Mouse (Mus musculus): ENCODE results near the gene Selenof.
"Not testable (repeated sequence)": the region's sequence is repeated elsewhere in the genome, so short reads cannot be mapped to it uniquely, and the experiment has no call there.

Gene Selenof

DNA sequence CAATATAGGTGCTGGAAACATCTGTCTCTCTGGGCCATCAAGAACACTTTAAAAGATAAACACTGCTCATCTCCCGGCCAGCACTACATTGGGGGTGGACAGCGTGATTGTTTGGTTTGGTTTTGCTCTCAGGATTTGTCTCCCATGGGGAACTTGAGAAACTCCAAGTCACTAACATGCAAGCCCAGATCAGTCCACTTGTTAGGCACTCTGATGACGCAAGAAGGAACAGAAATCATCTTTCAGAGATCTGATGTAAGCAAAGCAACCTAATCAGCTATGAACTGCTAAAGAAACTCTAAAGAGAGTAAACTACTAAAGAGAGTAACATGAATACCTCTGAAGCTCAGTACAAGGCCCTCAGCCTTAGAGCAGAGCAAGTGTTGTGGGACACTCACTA is 33.5 kb downstream of the Selenof start:
- no peak for DNase-seq

- no peak for DNase-seq
Measured at GRCm38 (mm10) chr3:144604205-144604604, 34.1 kb downstream of the Selenof start.

DNA sequence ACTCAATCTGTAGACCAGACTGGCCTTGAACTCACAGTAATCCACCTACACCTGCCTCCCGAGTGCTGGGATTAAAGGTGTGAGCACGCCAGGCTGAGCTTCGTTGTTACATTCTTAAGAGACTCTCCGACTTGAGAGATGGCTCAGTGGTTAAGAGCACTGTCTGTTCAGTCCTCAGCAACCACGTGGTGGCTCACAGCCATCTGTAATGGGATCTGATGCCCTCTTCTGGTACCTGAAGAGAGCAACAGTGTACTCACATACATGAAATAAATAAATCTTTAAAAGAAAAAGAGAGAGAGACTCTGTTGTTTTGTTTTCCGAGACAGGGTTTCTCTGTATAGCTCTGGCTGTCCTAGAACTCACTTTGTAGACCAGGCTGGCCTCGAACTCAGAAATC is 35.7 kb downstream of the Selenof start:
- not testable (repeated sequence) for DNase-seq

DNA sequence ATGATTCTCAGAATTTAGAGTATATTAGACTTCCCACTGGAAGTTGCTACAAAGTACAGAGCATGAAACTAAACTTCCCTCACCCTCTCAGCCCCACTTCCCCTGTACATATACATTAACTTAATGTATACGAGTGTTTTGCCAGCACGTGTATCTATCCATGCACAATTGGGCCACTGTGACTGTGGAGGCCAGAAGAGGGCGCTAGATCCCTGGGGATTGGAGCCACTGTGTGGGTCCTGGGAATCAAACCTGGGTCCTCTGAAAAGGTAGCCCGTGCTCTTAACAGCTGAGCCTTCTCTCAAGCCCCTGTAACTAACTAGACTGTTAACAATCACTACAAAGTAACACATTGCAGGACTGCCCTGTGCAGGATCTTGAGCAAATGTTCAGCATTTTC is 36.3 kb downstream of the Selenof start:
- no peak for DNase-seq

GRCm38 (mm10) chr3:144608090-144608489 is 38.0 kb downstream of the Selenof start:
- DNase-seq = no peak

DNA sequence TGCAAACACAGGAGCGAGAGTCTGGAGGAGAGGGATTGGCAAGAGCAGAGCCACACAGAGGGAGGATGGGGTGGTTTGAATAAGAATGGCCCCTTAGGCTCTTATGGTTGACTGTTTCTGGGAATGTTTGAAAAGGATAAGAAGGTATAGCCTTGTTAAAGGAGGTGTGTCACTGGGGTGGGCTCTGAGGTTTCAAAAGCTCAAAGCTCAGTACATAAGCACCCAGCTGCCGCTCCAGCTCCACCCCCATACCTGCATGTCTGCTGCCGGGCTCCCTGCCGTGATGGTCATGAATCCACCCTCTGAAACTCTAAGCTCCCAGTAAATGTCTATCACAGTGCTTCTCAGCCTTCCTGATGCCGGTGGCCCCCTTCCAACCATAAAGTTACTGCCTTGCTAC is 40.7 kb downstream of the Selenof start:
- no peak for DNase-seq

GRCm38 (mm10) chr3:144611626-144612271 is 41.6 kb downstream of the Selenof start:
- DNase-seq = no peak

- no peak for DNase-seq
Measured at GRCm38 (mm10) chr3:144612382-144612781, 42.3 kb downstream of the Selenof start.

DNA sequence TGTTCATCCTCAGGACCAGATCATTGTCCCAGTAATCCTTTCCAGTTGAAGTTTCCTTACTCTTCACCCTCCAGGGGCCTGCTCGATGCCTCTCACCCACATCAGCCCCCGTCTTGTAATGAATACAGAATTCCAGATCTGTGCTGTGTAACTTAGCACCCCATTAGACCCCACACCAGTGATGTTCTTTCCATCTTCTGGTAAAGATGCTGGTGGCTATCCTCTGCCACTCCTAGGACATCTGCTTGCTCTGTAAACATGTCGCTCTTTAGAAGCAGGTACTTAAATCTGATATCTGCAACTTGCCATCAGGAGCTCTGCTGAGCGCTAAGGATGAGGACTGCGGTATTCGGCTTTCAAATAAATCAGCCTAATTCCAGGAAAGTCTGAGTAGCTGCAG is 44.2 kb downstream of the Selenof start:
- no peak for DNase-seq

DNA sequence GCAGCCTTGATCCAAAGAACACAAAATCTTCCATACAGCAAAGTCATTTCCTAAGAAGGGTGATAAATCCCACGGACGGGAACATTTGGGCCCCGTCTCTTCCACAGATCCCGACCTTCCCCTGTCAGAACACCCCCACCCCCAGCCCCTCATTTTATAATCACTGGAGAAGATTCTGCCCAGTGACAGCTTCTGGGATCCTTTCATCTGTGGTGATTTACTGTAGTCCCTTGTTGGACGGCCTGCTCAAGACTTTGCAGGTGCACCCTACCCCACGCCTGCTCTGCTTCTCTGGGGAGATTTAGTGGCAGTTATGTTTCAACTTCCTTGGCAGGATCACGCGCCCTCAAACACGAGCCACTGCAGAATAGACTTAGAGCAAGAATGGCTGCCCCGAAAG is 44.6 kb downstream of the Selenof start:
- no peak for DNase-seq

GRCm38 (mm10) chr3:144615459-144615858 is 45.4 kb downstream of the Selenof start:
- DNase-seq = no peak

DNA sequence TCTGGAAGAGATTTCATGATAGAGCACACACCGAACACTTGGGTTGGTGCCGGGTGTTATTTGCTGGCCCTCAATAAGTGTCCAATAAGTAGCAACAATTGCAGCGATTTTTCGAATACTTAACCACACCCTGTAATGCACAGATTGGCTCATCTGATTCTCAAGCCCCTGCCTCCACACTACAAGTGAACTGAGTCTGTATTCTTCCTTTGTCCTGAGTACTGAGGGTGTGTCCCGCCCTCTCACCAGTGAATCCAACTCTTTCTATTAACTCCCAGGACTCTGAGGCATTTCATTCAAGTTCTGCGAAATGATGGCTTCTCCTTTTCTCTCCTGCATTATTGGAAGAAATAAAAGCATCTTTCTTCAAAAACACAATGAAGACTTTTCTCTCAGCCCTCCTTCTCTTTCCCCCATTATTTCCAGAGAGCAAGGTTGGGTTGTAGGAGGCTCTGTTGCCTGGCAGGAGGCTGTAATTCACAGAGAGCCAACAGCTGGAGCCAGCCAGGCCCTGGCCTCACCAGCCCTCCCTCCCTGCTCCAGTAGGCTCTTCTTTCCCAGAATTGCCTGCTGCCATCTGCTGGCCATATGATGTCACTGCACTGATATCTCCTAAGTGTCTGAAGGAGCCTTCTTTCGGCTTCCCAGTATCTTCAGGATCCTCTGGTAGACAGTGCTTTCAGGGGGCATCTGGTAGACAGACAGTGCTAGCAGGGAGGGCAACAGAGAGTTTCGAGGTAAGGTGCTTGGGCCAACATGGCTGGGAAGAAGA is 46.7 kb downstream of the Selenof start:
- peak; percentile 90 to 92 for DNase-seq

GRCm38 (mm10) chr3:144617633-144618180 is 47.6 kb downstream of the Selenof start:
- DNase-seq = no peak

- DNase-seq = no peak
Measured at GRCm38 (mm10) chr3:144622930-144623612, 53.0 kb downstream of the Selenof start.

- no peak for DNase-seq
Measured at GRCm38 (mm10) chr3:144625691-144626090, 55.6 kb downstream of the Selenof start.

- no peak for DNase-seq
Measured at GRCm38 (mm10) chr3:144628005-144628914, 58.2 kb downstream of the Selenof start.

DNA sequence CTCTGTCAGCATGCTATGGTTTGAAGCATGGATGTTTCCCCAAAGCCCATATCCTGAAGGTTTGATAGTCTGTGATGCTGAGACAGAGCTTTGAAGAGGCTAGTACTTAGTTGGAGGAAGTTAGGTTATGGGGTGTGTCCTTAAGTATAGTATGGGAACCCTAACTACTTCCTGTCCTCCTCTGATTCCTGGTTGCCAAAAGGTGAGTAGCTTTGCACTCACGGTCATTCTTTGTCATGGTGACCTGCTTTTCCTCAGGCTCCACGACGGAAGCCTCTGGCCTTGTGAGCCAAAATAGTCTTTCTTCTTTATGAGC is 58.8 kb downstream of the Selenof start:
- DNase-seq = no peak

GRCm38 (mm10) chr3:144635236-144635635 is 65.1 kb downstream of the Selenof start:
- DNase-seq = no peak

- DNase-seq = no peak
Measured at GRCm38 (mm10) chr3:144638110-144638509, 68.0 kb downstream of the Selenof start.

- DNase-seq = no peak
Measured at GRCm38 (mm10) chr3:144639387-144639786, 69.3 kb downstream of the Selenof start.

DNA sequence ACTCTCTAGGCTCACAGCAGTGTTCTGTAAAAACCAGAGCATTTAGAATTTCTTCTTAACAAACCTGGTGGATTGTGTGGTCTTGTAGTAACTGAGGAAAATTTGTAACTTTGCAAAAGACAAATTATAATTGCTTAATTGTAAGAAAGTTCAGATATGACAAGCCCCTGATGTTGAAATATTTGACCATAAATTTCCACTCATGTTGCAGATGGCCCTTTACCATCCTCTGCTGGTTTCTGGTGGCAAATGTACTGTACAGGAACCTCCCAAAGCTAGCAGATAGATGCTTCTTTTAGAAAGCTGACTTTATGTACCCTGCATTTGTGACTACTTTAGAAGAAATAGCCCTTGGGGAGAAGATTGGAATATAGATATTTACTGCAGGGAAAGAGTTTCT is 69.9 kb downstream of the Selenof start:
- no peak for DNase-seq

GRCm38 (mm10) chr3:144642141-144642540 is 72.0 kb downstream of the Selenof start:
- no peak for DNase-seq
